Mouse (Mus musculus): Measurements from ENCODE around the gene Zfp619. TPM values are rescaled to one million over a fixed set of nuclear protein-coding genes. Genes with fewer than 3 reads are reported as not detected.
"Not testable (repeated sequence)": the region's sequence is repeated elsewhere in the genome, so short reads cannot be mapped to it uniquely, and the experiment has no call there.

The Zfp619 gene
- total RNA-seq, 2 experiments from 2014 or later: 4.4 TPM

- DNase-seq (ENCODE audit: low spot score in 2 of 2): not testable (repeated sequence)
These were observed 69.3 kb downstream of the Zfp619 start for GRCm38 (mm10) chr7:39586834-39587233.

GRCm38 (mm10) chr7:39588037-39588436 is 70.5 kb downstream of the Zfp619 start:
- intact Hi-C loops (cut with DNase I): no loop called here
- DNase-seq (ENCODE audit: low spot score in 2 of 2): no peak

More at GRCm38 (mm10) chr7:39586834-39587233, 69.3 kb downstream of the Zfp619 start:
- intact Hi-C loops (cut with DNase I): not testable (repeated sequence)

- peak; percentile 5 to 19 for DNase-seq (ENCODE audit: low spot score in 2 of 2)
- intact Hi-C loops (cut with DNase I): not testable (repeated sequence)
These were observed 71.0 kb downstream of the Zfp619 start for GRCm38 (mm10) chr7:39588471-39589041.

- intact Hi-C loops (cut with DNase I); DNase-seq (ENCODE audit: low spot score in 2 of 2): not testable (repeated sequence)
These were observed 71.5 kb downstream of the Zfp619 start for GRCm38 (mm10) chr7:39589044-39589443.

Other genes starting within 250 kb of the Zfp619 start
- not detected for gene Gm5114, start 104.6 kb upstream of the Zfp619 start, total RNA-seq (2021)